In the genomic region with DNA sequence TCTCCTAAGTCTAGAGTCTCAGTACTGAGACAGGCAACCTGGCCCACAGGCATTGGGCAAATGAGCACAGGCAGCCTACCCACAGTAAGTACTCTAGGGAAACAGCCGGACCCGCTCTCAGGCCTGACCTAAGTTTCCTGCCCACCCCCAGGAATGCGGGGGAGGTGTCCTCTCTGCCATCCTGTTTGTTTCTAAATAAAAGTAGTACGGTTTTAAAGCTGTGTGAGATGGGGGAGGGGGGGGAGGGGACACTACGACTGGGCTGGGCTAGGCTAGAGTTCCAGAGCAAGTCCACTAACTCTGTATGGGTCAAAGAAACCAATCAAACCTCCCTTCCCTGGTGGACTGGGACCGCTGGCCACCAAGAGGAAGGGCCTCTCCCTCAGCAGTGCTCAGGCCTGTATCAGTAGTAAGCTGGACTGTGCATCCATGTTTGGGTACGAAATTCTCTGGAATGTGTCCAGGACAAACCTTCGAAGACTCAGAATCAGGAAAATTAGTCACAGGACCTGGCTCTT, we compare ENCODE assay signal across 14 mouse cellular contexts. TPM values are rescaled to one million over a fixed set of nuclear protein-coding genes. Genes with fewer than 3 reads are reported as not detected.
DNase-seq lines count a peak whose midpoint lies in the region; ATAC-seq lines count a peak whose summit lies in the region.
"Had no signal": no experiment of that assay in that cellular context is flagged by ENCODE, and none has a peak within 500 bp of the region (broad histone marks: within the 10 kb centered on the region; RNA-seq: fewer than 3 reads in every experiment).

No protein-coding gene starts in this region.

- intact Hi-C loops in heart, postnatal 14 days (cut with DNase I), result no loop called here

- WGBS in liver, embryonic 13.5 days (ENCODE audit: insufficient replicate concordance), result 55% methylated on average over 8 of the region's 8 CpGs
- 73% methylated on average over 8 of the region's 8 CpGs for WGBS in midbrain, embryonic 16.5 days

- H3K36me3 ChIP-seq in liver, embryonic 13.5 days, result peaks cover 26% of the 10 kb centered on the region
- peaks cover 14% of the 10 kb centered on the region for H3K36me3 ChIP-seq in midbrain, embryonic 16.5 days (ENCODE audit: control insufficient read depth, insufficient read depth, low read length)

- no peak overlapping the region for H3K4me3 ChIP-seq in liver, embryonic 13.5 days (replicated peaks)
- H3K4me3 ChIP-seq in midbrain, embryonic 16.5 days (ENCODE audit: low read depth, low read length), result no peak overlapping the region
- H3K4me3 ChIP-seq: erythroblast, embryonic 14.5 days had no signal

- peak; percentile 25; the same call in 1 of the 2 replicates for ATAC-seq in liver, embryonic 13.5 days (ENCODE audit: low read depth)
- ATAC-seq in midbrain, embryonic 16.5 days, result no peak

- H3K4me1 ChIP-seq in liver, embryonic 13.5 days (replicated peaks), result 0 out of 2 replicates have a peak, but pooled peaks cover 3% of the 10 kb centered on the region
- H3K4me1 ChIP-seq in midbrain, embryonic 16.5 days (ENCODE audit: control insufficient read depth, insufficient read depth, low read length), result peaks cover 3% of the 10 kb centered on the region; the same call in 1 of the 2 replicates

- peak; percentile 31 for DNase-seq in cerebellum, adult 9-10 months
- no peak for DNase-seq in cerebellum, adult 18-20 months
- DNase-seq in R1 (ENCODE audit: low read depth, low spot score), result peak; percentile 49
- peak; percentile 59 to 64 for DNase-seq in heart, postnatal 14 days
- DNase-seq in liver, embryonic 13.5 days, result no peak
- DNase-seq in right cerebral cortex, postnatal 25 days, result no peak
- DNase-seq in MN1 (ENCODE audit: low spot score), result no peak
- DNase-seq: gastrocnemius, postnatal 10 days had no signal

- no peak overlapping the region for H3K9ac ChIP-seq in liver, embryonic 13.5 days
- H3K9ac ChIP-seq in midbrain, embryonic 16.5 days (ENCODE audit: low read depth, low read length), result no peak overlapping the region

- no peaks in the 10 kb centered on the region; the same call in 1 of the 2 replicates for H3K27me3 ChIP-seq in liver, embryonic 13.5 days
- H3K27me3 ChIP-seq in midbrain, embryonic 16.5 days (ENCODE audit: control insufficient read depth, insufficient read depth, low read depth, low read length), result no peaks in the 10 kb centered on the region
- H3K27me3 ChIP-seq: CH12.LX had no signal

- H3K9me3 ChIP-seq in liver, embryonic 13.5 days (replicated peaks), result no peaks in the 10 kb centered on the region
- H3K9me3 ChIP-seq in midbrain, embryonic 16.5 days (replicated peaks; ENCODE audit: control insufficient read depth, low read length, poor library complexity, severe bottlenecking), result no peaks in the 10 kb centered on the region

- H3K4me2 ChIP-seq in liver, embryonic 13.5 days, result no peak overlapping the region
- no peak overlapping the region for H3K4me2 ChIP-seq in midbrain, embryonic 16.5 days (ENCODE audit: low read length)

- H3K27ac ChIP-seq in liver, embryonic 13.5 days, result no peak overlapping the region
- H3K27ac ChIP-seq in midbrain, embryonic 16.5 days (ENCODE audit: low read length), result no peak overlapping the region

RNA-seq across cellular contexts. Expression of a gene that starts 29.6 kb away (rescaled TPM):
- not detected for total RNA-seq in heart, postnatal 14 days (2021)
- polyA plus RNA-seq in liver, embryonic 13.5 days (2015; fragmentation: Nextera tagmentation; extraction: Ambion mirVana), result not detected in 2 replicates
- polyA plus RNA-seq in midbrain, embryonic 16.5 days (2015; fragmentation: Nextera tagmentation; extraction: Ambion mirVana), result 0.21 TPM in 1 of 2 replicates, not detected in the other
- total RNA-seq: adrenal gland, postnatal 36 days; CH12.LX; gastrocnemius, postnatal 10 days; layer of hippocampus, adult 18-20 months had no signal
- polyA plus RNA-seq: erythroblast, embryonic 14.5 days; neural tube, embryonic 11.5 days had no signal

RNA-seq across cellular contexts. Expression of a gene that starts 51.6 kb away (rescaled TPM):
- total RNA-seq in heart, postnatal 14 days (2021), result 10 to 100 TPM; 93.5 to 97.3 TPM
- polyA plus RNA-seq in liver, embryonic 13.5 days (2015; fragmentation: Nextera tagmentation; extraction: Ambion mirVana), result 13.6 and 14.1 TPM in 2 replicates
- polyA plus RNA-seq in midbrain, embryonic 16.5 days (2015; fragmentation: Nextera tagmentation; extraction: Ambion mirVana), result 19.9 and 21.6 TPM in 2 replicates

Comparison
In these comparisons a context has a peak if more than half of its experiments do, and no peak if none do; other contexts are left out.
1. DNase-seq: peak in cerebellum, adult 9-10 months (single experiment), R1 (single experiment) and heart, postnatal 14 days (2 of 2); none in cerebellum, adult 18-20 months (0 of 2), liver, embryonic 13.5 days (single experiment), right cerebral cortex, postnatal 25 days (single experiment) and MN1 (single experiment).